Mouse (Mus musculus) spleen, adult 2 months (tissue): ENCODE data around the gene Ppa1.

Source experiments
- CTCF ChIP-seq: fragments of 200-500 bp; IDR thresholded peaks from 2 replicates; pipeline ENCODE4 v1.5.1; 2011; ENCODE audit warnings: mild to moderate bottlenecking, inconsistent platforms; ENCODE audit not compliant: insufficient read depth, insufficient read length, insufficient replicate concordance; ENCODE audit errors: extremely low read depth
- POLR2A ChIP-seq: fragments of 200-500 bp; IDR thresholded peaks from 2 replicates; pipeline ENCODE4 v1.6.1; 2011; ENCODE audit warnings: low read depth, low read length, inconsistent platforms

GRCm38 (mm10) chr10:61608233-61608632 is 40.1 kb upstream of the Ppa1 start:
- TF ChIP-seq CTCF (no peak), POLR2A (no peak)
